Mouse (Mus musculus): ENCODE data around the gene Olfr1198. TPM values are rescaled to one million over a fixed set of nuclear protein-coding genes. Genes with fewer than 3 reads are reported as not detected.

Gene Olfr1198
- polyA plus RNA-seq (2015; fragmentation: Nextera tagmentation; extraction: Ambion mirVana): not detected in 2 replicates

DNA sequence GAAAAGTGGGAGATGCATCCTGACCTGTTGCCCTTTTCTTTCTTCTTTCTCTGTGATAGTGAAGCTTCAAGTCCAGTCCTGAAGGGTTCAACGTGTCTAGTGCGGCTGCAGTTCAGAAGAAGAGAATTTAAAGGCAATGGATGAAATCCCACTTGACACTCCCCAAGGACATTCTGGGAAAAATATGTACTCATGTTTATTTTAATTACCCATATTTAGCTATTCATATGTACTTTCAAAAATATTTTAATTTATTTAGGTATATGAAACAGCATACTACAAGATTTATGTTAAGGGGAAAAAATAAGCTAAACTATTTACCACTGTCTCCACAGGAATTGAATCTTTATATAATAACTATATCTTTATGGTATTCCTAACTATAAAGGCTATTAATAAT lies at the start of gene Olfr1198:
Gene Olfr1198, minus strand, starts transcription at position 101 of the 400 bp plus-strand sequence.
- WGBS: 84% methylated on average over 2 of the region's 2 CpGs

DNA sequence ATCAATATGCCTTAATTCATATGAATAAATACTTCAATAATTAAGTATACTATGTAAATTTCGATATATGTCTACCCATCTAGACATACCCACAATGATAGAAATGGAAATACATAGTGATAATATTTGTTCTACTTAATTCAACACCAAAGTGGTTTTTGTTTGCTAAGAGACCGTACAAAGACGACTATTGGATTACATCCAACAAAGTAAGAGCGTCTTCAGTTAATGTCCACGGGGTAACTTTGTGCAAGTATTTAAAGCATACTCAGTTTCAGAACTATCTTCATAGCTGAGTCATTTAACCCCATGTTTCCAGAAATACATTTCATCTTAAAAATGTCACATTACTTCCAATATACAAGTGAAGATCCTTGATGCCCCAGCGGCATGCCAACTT lies 41.6 kb upstream of the Olfr1198 start, which contains the start of gene Olfr1201:
Gene Olfr1201, plus strand, starts transcription at position 301 of the 400 bp plus-strand sequence.
- Histone ChIP-seq H3K36me3 (ENCODE audit: insufficient read depth, low read length) (no peaks in the 10 kb centered on the region), H3K4me2 (replicated peaks; ENCODE audit: low read depth, low read length) (no peak within 1 kb of the TSS), H3K9me3 (ENCODE audit: low read length) (no peaks in the 10 kb centered on the region), H3K9ac (replicated peaks; ENCODE audit: low read depth) (no peak within 1 kb of the TSS), H3K4me1 (ENCODE audit: insufficient read depth, low read depth, low read length) (no peaks in the 10 kb centered on the region), H3K4me3 (ENCODE audit: low read depth, low read length) (no peak within 1 kb of the TSS), H3K27me3 (replicated peaks; ENCODE audit: insufficient read depth, low read length) (no peaks in the 10 kb centered on the region), H3K27ac (ENCODE audit: low read length) (no peak within 1 kb of the TSS)
- no peak for DNase-seq (ENCODE audit: low spot score)
- TF ChIP-seq EP300 (IDR thresholded peaks at IDR 0.05): no peak
- no peak for TF ChIP-seq CTCF (IDR thresholded peaks at IDR 0.05)
- 61% methylated on average over 6 of the region's 6 CpGs for WGBS
- no peak for ATAC-seq

More for the DNA sequence above, at the start of gene Olfr1198:
- DNase-seq (ENCODE audit: low spot score) (no peak), ATAC-seq (no peak)
- Histone ChIP-seq H3K4me1 (ENCODE audit: insufficient read depth, low read depth, low read length) (no peaks in the 10 kb centered on the region), H3K27me3 (replicated peaks; ENCODE audit: insufficient read depth, low read length) (no peaks in the 10 kb centered on the region), H3K9ac (replicated peaks; ENCODE audit: low read depth) (no peak within 1 kb of the TSS), H3K9me3 (ENCODE audit: low read length) (no peaks in the 10 kb centered on the region), H3K4me2 (replicated peaks; ENCODE audit: low read depth, low read length) (no peak within 1 kb of the TSS), H3K27ac (ENCODE audit: low read length) (no peak within 1 kb of the TSS), H3K4me3 (ENCODE audit: low read depth, low read length) (no peak within 1 kb of the TSS), H3K36me3 (ENCODE audit: insufficient read depth, low read length) (no peaks in the 10 kb centered on the region)
- no peak for TF ChIP-seq EP300 (IDR thresholded peaks at IDR 0.05)
- no peak for TF ChIP-seq CTCF (IDR thresholded peaks at IDR 0.05)

DNA sequence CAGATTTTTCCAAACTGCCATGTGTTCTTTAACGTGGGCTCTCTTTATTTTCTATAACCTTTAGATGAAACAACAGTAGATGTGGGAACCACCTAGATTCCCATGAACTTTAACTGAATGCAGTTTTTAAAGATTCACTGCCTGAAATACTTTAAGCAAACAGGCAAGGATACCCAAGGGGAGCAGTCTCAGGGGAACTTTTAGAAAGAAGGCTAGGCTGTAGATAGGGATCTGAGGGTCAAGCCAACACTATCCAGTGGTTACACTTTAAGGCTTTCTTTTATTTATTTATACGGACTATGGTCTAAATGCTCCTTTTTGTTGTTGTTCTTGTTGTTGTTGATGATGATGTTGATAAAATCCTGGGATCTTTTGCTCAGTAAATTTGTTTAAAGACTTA lies 19.2 kb upstream of the Olfr1198 start, which contains the start of gene Olfr1200:
Gene Olfr1200, minus strand, starts transcription at position 101 of the 400 bp plus-strand sequence.
- no peak within 1 kb of the TSS for H3K9ac ChIP-seq (replicated peaks; ENCODE audit: low read depth)
- TF ChIP-seq EP300 (IDR thresholded peaks at IDR 0.05): no peak
- no peak for TF ChIP-seq CTCF (IDR thresholded peaks at IDR 0.05)
- H3K27me3 ChIP-seq (replicated peaks; ENCODE audit: insufficient read depth, low read length): no peaks in the 10 kb centered on the region
- H3K4me3 ChIP-seq (ENCODE audit: low read depth, low read length): no peak within 1 kb of the TSS
- no peaks in the 10 kb centered on the region for H3K4me1 ChIP-seq (ENCODE audit: insufficient read depth, low read depth, low read length)
- H3K27ac ChIP-seq (ENCODE audit: low read length): no peak within 1 kb of the TSS
- no peaks in the 10 kb centered on the region for H3K36me3 ChIP-seq (ENCODE audit: insufficient read depth, low read length)
- ATAC-seq: no peak
- no peaks in the 10 kb centered on the region for H3K9me3 ChIP-seq (ENCODE audit: low read length)
- H3K4me2 ChIP-seq (replicated peaks; ENCODE audit: low read depth, low read length): no peak within 1 kb of the TSS
- WGBS: 70% methylated on average over 2 of the region's 2 CpGs
- no peak for DNase-seq (ENCODE audit: low spot score)

DNA sequence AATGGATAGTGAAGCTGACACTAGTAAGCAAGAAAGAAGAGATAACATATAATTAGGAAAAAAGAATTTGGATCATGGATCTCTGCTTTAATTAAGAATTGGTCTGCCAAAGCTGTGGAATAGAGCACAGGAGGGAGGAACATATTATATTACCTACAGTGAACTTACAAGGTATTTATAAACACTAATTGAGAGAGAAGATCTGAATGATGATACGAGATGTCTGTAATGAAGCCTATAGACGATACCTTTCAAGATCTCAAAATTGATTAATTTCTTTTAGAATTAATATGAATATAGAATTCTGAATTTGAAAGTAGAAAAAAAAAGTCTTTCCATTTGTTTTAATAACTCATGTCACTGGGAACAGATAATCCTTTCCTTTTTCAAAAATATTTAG lies 9.2 kb upstream of the Olfr1198 start, which contains the start of gene Olfr1199:
Gene Olfr1199, minus strand, starts transcription at position 101 of the 400 bp plus-strand sequence.
- WGBS: 85% methylated on average over 2 of the region's 2 CpGs
- Histone ChIP-seq H3K4me1 (ENCODE audit: insufficient read depth, low read depth, low read length) (no peaks in the 10 kb centered on the region), H3K9me3 (ENCODE audit: low read length) (no peaks in the 10 kb centered on the region), H3K9ac (replicated peaks; ENCODE audit: low read depth) (no peak within 1 kb of the TSS), H3K36me3 (ENCODE audit: insufficient read depth, low read length) (no peaks in the 10 kb centered on the region), H3K27ac (ENCODE audit: low read length) (no peak within 1 kb of the TSS), H3K27me3 (replicated peaks; ENCODE audit: insufficient read depth, low read length) (no peaks in the 10 kb centered on the region), H3K4me2 (replicated peaks; ENCODE audit: low read depth, low read length) (no peak within 1 kb of the TSS), H3K4me3 (ENCODE audit: low read depth, low read length) (no peak within 1 kb of the TSS)
- DNase-seq (ENCODE audit: low spot score) (no peak), ATAC-seq (no peak)
- TF ChIP-seq CTCF (IDR thresholded peaks at IDR 0.05) (no peak), EP300 (IDR thresholded peaks at IDR 0.05) (no peak)

DNA sequence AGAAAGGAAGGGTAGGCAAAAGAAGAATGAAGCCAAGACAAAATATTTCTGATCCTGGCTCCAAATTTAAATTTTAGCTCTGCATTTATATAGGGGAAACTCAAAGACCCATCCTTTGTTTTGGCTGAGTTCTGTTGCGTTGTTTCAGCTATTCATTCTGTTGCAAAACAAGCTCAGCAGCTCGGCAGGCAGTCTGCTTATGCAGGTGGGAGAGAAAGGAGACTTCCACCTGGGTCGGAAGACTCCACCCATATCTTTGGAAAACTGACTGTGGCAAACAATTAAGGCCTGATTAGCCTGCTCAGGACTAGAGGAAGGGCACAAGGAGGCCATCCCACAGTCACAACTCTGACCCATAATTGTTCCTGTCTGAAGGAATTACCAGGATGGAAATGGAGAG lies 7.8 kb downstream of the Olfr1198 start:
- ATAC-seq (no peak), DNase-seq (ENCODE audit: low spot score) (no peak)
- TF ChIP-seq CTCF (IDR thresholded peaks at IDR 0.05): no peak
- TF ChIP-seq EP300 (IDR thresholded peaks at IDR 0.05): no peak

DNA sequence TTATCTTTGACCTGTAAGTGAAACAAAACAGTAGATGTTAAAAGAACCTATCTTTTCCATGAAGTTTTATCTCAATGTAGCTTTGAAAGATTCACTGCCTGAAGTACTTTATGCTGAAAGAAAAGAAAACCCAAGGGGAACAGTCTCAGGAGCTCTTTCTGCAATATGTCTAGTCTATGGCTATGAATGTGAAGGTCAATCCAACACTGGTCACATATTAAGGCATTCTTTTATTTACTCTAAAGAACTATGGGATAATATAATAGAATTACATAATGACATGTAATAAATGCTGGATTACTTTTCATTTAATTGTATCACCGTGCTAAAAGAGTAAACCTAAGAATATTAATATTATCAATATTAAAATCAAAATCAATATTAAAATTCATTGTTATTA lies 18.9 kb downstream of the Olfr1198 start, which contains the start of gene Olfr1197:
Gene Olfr1197, minus strand, starts transcription at position 101 of the 400 bp plus-strand sequence.
- DNase-seq (ENCODE audit: low spot score) (no peak), ATAC-seq (no peak)
- no peak within 1 kb of the TSS for H3K27ac ChIP-seq (ENCODE audit: low read length)
- H3K4me2 ChIP-seq (replicated peaks; ENCODE audit: low read depth, low read length): no peak within 1 kb of the TSS
- no peaks in the 10 kb centered on the region for H3K27me3 ChIP-seq (replicated peaks; ENCODE audit: insufficient read depth, low read length)
- no peaks in the 10 kb centered on the region for H3K4me1 ChIP-seq (ENCODE audit: insufficient read depth, low read depth, low read length)
- WGBS: 73% methylated on average over 1 of the region's 1 CpGs
- H3K9me3 ChIP-seq (ENCODE audit: low read length): no peaks in the 10 kb centered on the region
- no peak within 1 kb of the TSS for H3K9ac ChIP-seq (replicated peaks; ENCODE audit: low read depth)
- H3K4me3 ChIP-seq (ENCODE audit: low read depth, low read length): no peak within 1 kb of the TSS
- H3K36me3 ChIP-seq (ENCODE audit: insufficient read depth, low read length): no peaks in the 10 kb centered on the region
- no peak for TF ChIP-seq CTCF (IDR thresholded peaks at IDR 0.05)
- TF ChIP-seq EP300 (IDR thresholded peaks at IDR 0.05): no peak

More for the DNA sequence above, 7.8 kb downstream of the Olfr1198 start:
- no peaks in the 10 kb centered on the region for H3K4me1 ChIP-seq (ENCODE audit: insufficient read depth, low read depth, low read length)
- H3K27me3 ChIP-seq (replicated peaks; ENCODE audit: insufficient read depth, low read length): no peaks in the 10 kb centered on the region
- H3K9ac ChIP-seq (replicated peaks; ENCODE audit: low read depth): no peak overlapping the region
- no peak overlapping the region for H3K4me2 ChIP-seq (replicated peaks; ENCODE audit: low read depth, low read length)
- no peak overlapping the region for H3K27ac ChIP-seq (ENCODE audit: low read length)
- H3K4me3 ChIP-seq (ENCODE audit: low read depth, low read length): no peak overlapping the region
- H3K9me3 ChIP-seq (ENCODE audit: low read length): no peaks in the 10 kb centered on the region
- no peaks in the 10 kb centered on the region for H3K36me3 ChIP-seq (ENCODE audit: insufficient read depth, low read length)
- WGBS: 67% methylated on average over 3 of the region's 3 CpGs

Measured in lung, postnatal 0 days (tissue).